Mouse (Mus musculus) telencephalon, adult 2 months (tissue): ENCODE results near the gene Ccl6.
A peak's percentile ranks its signal among the peaks of the same experiment; 100 is the strongest.
"Not testable (repeated sequence)": the region's sequence is repeated elsewhere in the genome, so short reads cannot be mapped to it uniquely, and the experiment has no call there.

Experiments
- DNase-seq: peaks from one replicate; pipeline ENCODE4 v3.0.0-alpha.2; 2011; ENCODE audit warnings: low read depth, low spot score

Gene Ccl6

GRCm38 (mm10) chr11:83562311-83562887, 30.5 kb downstream of the Ccl6 start:
- no peak for DNase-seq

GRCm38 (mm10) chr11:83560405-83560804, 32.5 kb downstream of the Ccl6 start:
- DNase-seq = no peak

- DNase-seq = no peak
These were observed 35.8 kb downstream of the Ccl6 start for GRCm38 (mm10) chr11:83557074-83557473.

GRCm38 (mm10) chr11:83556085-83556781, 36.7 kb downstream of the Ccl6 start:
- DNase-seq = peak; percentile 82

- DNase-seq = no peak
These were observed 41.2 kb downstream of the Ccl6 start for GRCm38 (mm10) chr11:83551668-83552067.

GRCm38 (mm10) chr11:83551037-83551436, 41.9 kb downstream of the Ccl6 start:
- DNase-seq = not testable (repeated sequence)

GRCm38 (mm10) chr11:83550186-83550632, 42.7 kb downstream of the Ccl6 start:
- DNase-seq = no peak

- DNase-seq = no peak
These were observed 48.7 kb downstream of the Ccl6 start for GRCm38 (mm10) chr11:83544214-83544613.

GRCm38 (mm10) chr11:83541415-83541814, 51.5 kb downstream of the Ccl6 start:
- DNase-seq = no peak

- no peak for DNase-seq
These were observed 52.0 kb downstream of the Ccl6 start for GRCm38 (mm10) chr11:83540931-83541330.

GRCm38 (mm10) chr11:83538705-83539314, 54.1 kb downstream of the Ccl6 start:
- DNase-seq = no peak
